Comparison of ENCODE assay signal across 9 mouse cellular contexts in genomic region chr13:98944620-98945081, GRCm38 (mm10). TPM values are rescaled to one million over a fixed set of nuclear protein-coding genes. Genes with fewer than 3 reads are reported as not detected.
DNase-seq lines count a peak whose midpoint lies in the region; ATAC-seq and TF ChIP-seq lines count a peak whose summit lies in the region.
"Had no signal": no experiment of that assay in that cellular context is flagged by ENCODE, and none has a peak within 500 bp of the region (broad histone marks: within the 10 kb centered on the region; RNA-seq: fewer than 3 reads in every experiment).

No protein-coding gene starts in this region.

- no peaks in the 10 kb centered on the region for H3K36me3 ChIP-seq in heart, embryonic 13.5 days
- no peaks in the 10 kb centered on the region for H3K36me3 ChIP-seq in heart, embryonic 10.5 days
- no peaks in the 10 kb centered on the region for H3K36me3 ChIP-seq in liver, embryonic 14.5 days (replicated peaks; ENCODE audit: control insufficient read depth, insufficient read depth, low read depth)

- intact Hi-C loops in left cerebral cortex, postnatal 36 days (cut with DNase I): no loop called here

- H3K9me3 ChIP-seq in heart, embryonic 13.5 days: no peaks in the 10 kb centered on the region
- H3K9me3 ChIP-seq in heart, embryonic 10.5 days: no peaks in the 10 kb centered on the region
- H3K9me3 ChIP-seq in liver, embryonic 14.5 days (ENCODE audit: control insufficient read depth, low read length): no peaks in the 10 kb centered on the region

- no peak for DNase-seq in heart, embryonic 10.5 days (ENCODE audit: low spot score)
- DNase-seq in fat pad, adult 2 months (ENCODE audit: extremely low read depth, low read depth, low spot score): peak; percentile 71
- DNase-seq in liver, embryonic 14.5 days (ENCODE audit: low read depth in 3 of 3, low spot score in 3 of 3): no peak
- peak; percentile 23 to 40 for DNase-seq in spleen, postnatal 10 days (ENCODE audit: low spot score in 2 of 2)
- DNase-seq in embryo, embryonic 10 days (ENCODE audit: low spot score): no peak
- DNase-seq in gastrocnemius, postnatal 25 days: no peak
- DNase-seq in left cerebral cortex, postnatal 36 days (ENCODE audit: low spot score in 2 of 2): no peak

- TF ChIP-seq CTCF in liver, embryonic 14.5 days (IDR thresholded peaks at IDR 0.05; ENCODE audit: low read depth): no peak

- 0 out of 2 replicates have a peak overlapping the region, but pooled peaks have one; percentile 16 for H3K4me2 ChIP-seq in heart, embryonic 13.5 days
- H3K4me2 ChIP-seq in liver, embryonic 14.5 days (ENCODE audit: low read depth): peak overlapping the region; percentile 49

- no peak overlapping the region for H3K27ac ChIP-seq in heart, embryonic 13.5 days (replicated peaks)
- no peak overlapping the region for H3K27ac ChIP-seq in heart, embryonic 10.5 days
- H3K27ac ChIP-seq in liver, embryonic 14.5 days: no peak overlapping the region

- H3K4me3 ChIP-seq in heart, embryonic 13.5 days: no peak overlapping the region
- no peak overlapping the region for H3K4me3 ChIP-seq in heart, embryonic 10.5 days
- peak overlapping the region; percentile 41 to 53 for H3K4me3 ChIP-seq in liver, embryonic 14.5 days (ENCODE audit: insufficient read depth in 1 of 2, low read depth in 2 of 2, low read length in 2 of 2)

- no peak for ATAC-seq in heart, embryonic 13.5 days (ENCODE audit: extremely low read depth, insufficient number of reproducible peaks, low FRiP score, low TSS enrichment)
- peak; percentile 55; the same call in 1 of the 2 replicates for ATAC-seq in liver, embryonic 14.5 days (ENCODE audit: insufficient read depth)

- 0 out of 2 replicates have a peak, but pooled peaks cover 9% of the 10 kb centered on the region for H3K4me1 ChIP-seq in heart, embryonic 13.5 days
- H3K4me1 ChIP-seq in heart, embryonic 10.5 days: peaks cover 8% of the 10 kb centered on the region; the same call in 1 of the 2 replicates
- H3K4me1 ChIP-seq in liver, embryonic 14.5 days (replicated peaks; ENCODE audit: control insufficient read depth in 2 of 2, insufficient read depth in 2 of 2, low read length in 1 of 2): peaks cover 4 to 17% of the 10 kb centered on the region in 2 experiments

- H3K27me3 ChIP-seq in heart, embryonic 13.5 days (replicated peaks): no peaks in the 10 kb centered on the region
- no peaks in the 10 kb centered on the region for H3K27me3 ChIP-seq in heart, embryonic 10.5 days (ENCODE audit: insufficient read depth, poor library complexity, severe bottlenecking)
- H3K27me3 ChIP-seq in liver, embryonic 14.5 days (ENCODE audit: control insufficient read depth, insufficient read depth, low read length): no peaks in the 10 kb centered on the region

- no peak overlapping the region for H3K9ac ChIP-seq in heart, embryonic 13.5 days
- H3K9ac ChIP-seq in liver, embryonic 14.5 days (replicated peaks): peak overlapping the region; percentile 31

- 63% methylated on average over 7 of the region's 7 CpGs for WGBS in heart, embryonic 13.5 days
- 76% methylated on average over 7 of the region's 7 CpGs for WGBS in heart, embryonic 10.5 days
- WGBS in liver, embryonic 14.5 days (ENCODE audit: insufficient replicate concordance): 17% methylated on average over 7 of the region's 7 CpGs

- TF ChIP-seq EP300 in liver, embryonic 14.5 days (IDR thresholded peaks at IDR 0.05; ENCODE audit: low read depth): no peak

RNA-seq across cellular contexts. Expression of gene Tnpo1, which starts 18.5 kb away (rescaled TPM):
- polyA plus RNA-seq in heart, embryonic 13.5 days (2015; fragmentation: Nextera tagmentation; extraction: Ambion mirVana): 36.9 and 39.6 TPM in 2 replicates
- 60.5 and 67.7 TPM in 2 replicates for polyA plus RNA-seq in heart, embryonic 10.5 days (2016; fragmentation: Nextera tagmentation; extraction: Ambion mirVana)
- 8.9 and 10.5 TPM in 2 replicates for polyA plus RNA-seq in liver, embryonic 14.5 days (2012; rRNA removed)
- 13.6 and 13.9 TPM in 2 replicates for polyA plus RNA-seq in liver, embryonic 14.5 days (2014; fragmentation: Nextera tagmentation; extraction: Ambion mirVana)
- total RNA-seq in gastrocnemius, postnatal 25 days (2021): 10 to 100 TPM; 33.5 to 33.8 TPM
- total RNA-seq in left cerebral cortex, postnatal 36 days (2021): 10 to 100 TPM; 52.6 to 68.2 TPM

RNA-seq across cellular contexts. Expression of gene 1700024P04Rik, which starts 39.7 kb away (rescaled TPM):
- polyA plus RNA-seq in heart, embryonic 13.5 days (2015; fragmentation: Nextera tagmentation; extraction: Ambion mirVana): not detected in 2 replicates
- not detected in 2 replicates for polyA plus RNA-seq in heart, embryonic 10.5 days (2016; fragmentation: Nextera tagmentation; extraction: Ambion mirVana)
- polyA plus RNA-seq in liver, embryonic 14.5 days (2012; rRNA removed): not detected in 2 replicates
- polyA plus RNA-seq in liver, embryonic 14.5 days (2014; fragmentation: Nextera tagmentation; extraction: Ambion mirVana): not detected in 2 replicates
- not detected for total RNA-seq in gastrocnemius, postnatal 25 days (2021)
- not detected for total RNA-seq in left cerebral cortex, postnatal 36 days (2021)
- polyA plus RNA-seq: large intestine, adult 2 months had no signal

Comparison
In these comparisons a context has a peak if more than half of its experiments do, and no peak if none do; other contexts are left out.
1. H3K4me3 ChIP-seq: peak in liver, embryonic 14.5 days (2 of 2); none in heart, embryonic 13.5 days (single experiment) and heart, embryonic 10.5 days (single experiment).
2. DNase-seq: peak in fat pad, adult 2 months (single experiment) and spleen, postnatal 10 days (2 of 2); none in heart, embryonic 10.5 days (single experiment), liver, embryonic 14.5 days (0 of 3), embryo, embryonic 10 days (single experiment), gastrocnemius, postnatal 25 days (single experiment) and left cerebral cortex, postnatal 36 days (0 of 2).